Mouse (Mus musculus): ENCODE results near the gene Src.

DNA sequence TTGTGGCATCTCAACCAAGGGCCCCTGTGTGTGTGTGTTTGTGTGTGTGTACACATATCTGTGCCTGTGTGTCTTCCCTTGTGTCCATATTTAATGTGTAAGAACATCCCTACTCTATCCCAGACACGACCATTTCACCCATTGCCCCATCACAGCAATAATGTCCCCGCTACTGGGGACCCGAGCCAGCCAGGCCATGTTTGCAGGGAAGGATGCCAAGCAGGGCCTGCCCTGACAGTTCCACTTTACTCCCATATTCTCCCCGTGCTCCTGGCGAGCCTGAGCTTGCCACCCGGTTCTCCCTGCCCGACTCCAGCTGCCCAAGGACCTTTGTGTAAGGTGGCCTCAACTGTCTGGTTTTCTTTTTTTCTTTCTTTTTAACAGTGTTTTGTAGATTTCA, 53.0 kb downstream of the Src start:
- no peak for TF ChIP-seq ZNF384 (IDR thresholded peaks at IDR 0.05; ENCODE audit: low read depth, low read length)
- no peak for TF ChIP-seq CHD2 (IDR thresholded peaks at IDR 0.05; ENCODE audit: low read depth, low read length)
- TF ChIP-seq HCFC1 (IDR thresholded peaks at IDR 0.05; ENCODE audit: borderline replicate concordance, insufficient read depth, low read length): no peak
